Mouse (Mus musculus) macrophage (primary cell): Measurements from ENCODE around the gene Ankrd33b. TPM values are rescaled to one million over a fixed set of nuclear protein-coding genes. Genes with fewer than 3 reads are reported as not detected.

ENCODE experiments used
- H3K27ac ChIP-seq: fragments of 350-480 bp; formaldehyde crosslinking; 2 replicates; pipeline ENCODE4 v1.9.0; 2021
- H3K36me3 ChIP-seq: fragments of 350-480 bp; formaldehyde crosslinking; 2 replicates; pipeline ENCODE4 v1.9.0; 2021; ENCODE audit errors: inconsistent target
- H3K4me3 ChIP-seq: fragments of 350-480 bp; formaldehyde crosslinking; 2 replicates; pipeline ENCODE4 v1.9.0; 2021; ENCODE audit errors: inconsistent target
- H3K79me2 ChIP-seq: fragments of 350-480 bp; formaldehyde crosslinking; 2 replicates; pipeline ENCODE4 v1.9.0; 2021; ENCODE audit errors: inconsistent target
- WGBS: methylation state at CpG from one replicate; pipeline ENCODE4 v1.1.7; 2026; ENCODE audit warnings: inconsistent platforms; ENCODE audit not compliant: missing documents; 5-methylcytosine and 5-hydroxymethylcytosine counted together
- polyA plus RNA-seq: library from polyadenylated mRNA; stranded (reverse); fragments of 250-400 nt; gene quantifications from 3 replicates; pipeline ENCODE4 v1.2.4, GENCODE M21; 2018; ENCODE audit warnings: inconsistent platforms

Ankrd33b gene
- polyA plus RNA-seq, 1 experiment from 2014 or later, result 22.9 TPM

GRCm38 (mm10) chr15:31317056-31317805 lies 50.3 kb downstream of the Ankrd33b start:
- H3K27ac ChIP-seq, result no peak overlapping the region
- H3K79me2 ChIP-seq, result no peaks in the 10 kb centered on the region
- WGBS, result 93% methylated on average over 3 of the region's 3 CpGs
- H3K36me3 ChIP-seq, result no peaks in the 10 kb centered on the region
- no peak overlapping the region for H3K4me3 ChIP-seq

GRCm38 (mm10) chr15:31315630-31316231 lies 51.8 kb downstream of the Ankrd33b start:
- H3K4me3 ChIP-seq, result no peak overlapping the region
- H3K27ac ChIP-seq, result no peak overlapping the region
- no peaks in the 10 kb centered on the region for H3K79me2 ChIP-seq
- 21% methylated on average over 5 of the region's 5 CpGs for WGBS
- H3K36me3 ChIP-seq, result no peaks in the 10 kb centered on the region

- no peaks in the 10 kb centered on the region for H3K79me2 ChIP-seq
- H3K27ac ChIP-seq, result no peak overlapping the region
- H3K36me3 ChIP-seq, result no peaks in the 10 kb centered on the region
- no peak overlapping the region for H3K4me3 ChIP-seq
- 85% methylated on average over 2 of the region's 2 CpGs for WGBS
These were observed 55.5 kb downstream of the Ankrd33b start for GRCm38 (mm10) chr15:31312001-31312400.

- WGBS, result 87% methylated on average over 15 of the region's 15 CpGs
- Histone ChIP-seq H3K4me3 (no peak overlapping the region), H3K36me3 (no peaks in the 10 kb centered on the region), H3K79me2 (no peaks in the 10 kb centered on the region), H3K27ac (no peak overlapping the region)
These were observed 58.0 kb downstream of the Ankrd33b start for GRCm38 (mm10) chr15:31309526-31309925.

- no peaks in the 10 kb centered on the region for H3K36me3 ChIP-seq
- H3K27ac ChIP-seq, result no peak overlapping the region
- WGBS, result 92% methylated on average over 4 of the region's 4 CpGs
- no peak overlapping the region for H3K4me3 ChIP-seq
- H3K79me2 ChIP-seq, result no peaks in the 10 kb centered on the region
These were observed 60.8 kb downstream of the Ankrd33b start for GRCm38 (mm10) chr15:31306726-31307125.

GRCm38 (mm10) chr15:31305181-31305580 lies 62.3 kb downstream of the Ankrd33b start:
- no peak overlapping the region for H3K4me3 ChIP-seq
- 97% methylated on average over 6 of the region's 6 CpGs for WGBS
- H3K36me3 ChIP-seq, result no peaks in the 10 kb centered on the region
- H3K27ac ChIP-seq, result no peak overlapping the region
- no peaks in the 10 kb centered on the region for H3K79me2 ChIP-seq

- no peak overlapping the region for H3K4me3 ChIP-seq
- H3K36me3 ChIP-seq, result no peaks in the 10 kb centered on the region
- 84% methylated on average over 3 of the region's 3 CpGs for WGBS
- H3K79me2 ChIP-seq, result no peaks in the 10 kb centered on the region
- no peak overlapping the region for H3K27ac ChIP-seq
These were observed 63.2 kb downstream of the Ankrd33b start for GRCm38 (mm10) chr15:31304302-31304701.

GRCm38 (mm10) chr15:31302293-31302990 lies 65.1 kb downstream of the Ankrd33b start:
- WGBS, result 96% methylated on average over 11 of the region's 12 CpGs
- H3K79me2 ChIP-seq, result no peaks in the 10 kb centered on the region
- no peak overlapping the region for H3K27ac ChIP-seq
- no peak overlapping the region for H3K4me3 ChIP-seq
- no peaks in the 10 kb centered on the region for H3K36me3 ChIP-seq

- Histone ChIP-seq H3K36me3 (no peaks in the 10 kb centered on the region; the same call in 1 of the 2 replicates), H3K27ac (no peak overlapping the region), H3K79me2 (no peaks in the 10 kb centered on the region), H3K4me3 (no peak overlapping the region)
- 42% methylated on average over 5 of the region's 6 CpGs for WGBS
These were observed 68.1 kb downstream of the Ankrd33b start for GRCm38 (mm10) chr15:31299258-31299917.

GRCm38 (mm10) chr15:31297777-31298137 lies 69.8 kb downstream of the Ankrd33b start:
- Histone ChIP-seq H3K27ac (no peak overlapping the region), H3K79me2 (no peaks in the 10 kb centered on the region), H3K4me3 (no peak overlapping the region), H3K36me3 (no peaks in the 10 kb centered on the region; the same call in 1 of the 2 replicates)
- WGBS, result 98% methylated on average over 13 of the region's 13 CpGs

GRCm38 (mm10) chr15:31296882-31297776 lies 70.4 kb downstream of the Ankrd33b start:
- Histone ChIP-seq H3K79me2 (no peaks in the 10 kb centered on the region), H3K36me3 (no peaks in the 10 kb centered on the region; the same call in 1 of the 2 replicates), H3K27ac (no peak overlapping the region), H3K4me3 (no peak overlapping the region)
- 94% methylated on average over 38 of the region's 40 CpGs for WGBS

- Histone ChIP-seq H3K27ac (no peak overlapping the region), H3K4me3 (no peak overlapping the region), H3K79me2 (no peaks in the 10 kb centered on the region), H3K36me3 (no peaks in the 10 kb centered on the region; the same call in 1 of the 2 replicates)
- WGBS, result 56% methylated on average over 2 of the region's 2 CpGs
These were observed 73.2 kb downstream of the Ankrd33b start for GRCm38 (mm10) chr15:31294311-31294710.

GRCm38 (mm10) chr15:31292627-31293026 lies 74.9 kb downstream of the Ankrd33b start:
- Histone ChIP-seq H3K27ac (no peak overlapping the region), H3K36me3 (no peaks in the 10 kb centered on the region; the same call in 1 of the 2 replicates), H3K79me2 (no peaks in the 10 kb centered on the region), H3K4me3 (no peak overlapping the region)
- WGBS, result 86% methylated on average over 3 of the region's 3 CpGs

GRCm38 (mm10) chr15:31285695-31286094 lies 81.8 kb downstream of the Ankrd33b start:
- no peak overlapping the region for H3K4me3 ChIP-seq
- whole genome bisulfite sequencing, result 100% methylated on average over 3 of the region's 3 CpGs
- no peak overlapping the region for H3K27ac ChIP-seq
- no peaks in the 10 kb centered on the region for H3K36me3 ChIP-seq
- H3K79me2 ChIP-seq, result no peaks in the 10 kb centered on the region
